Mouse (Mus musculus) brain, embryonic 14.5 days (tissue): Measurements from ENCODE around the gene Gm17606. TPM values are rescaled to one million over a fixed set of nuclear protein-coding genes. Genes with fewer than 3 reads are reported as not detected.
A peak's percentile ranks its signal among the peaks of the same experiment; 100 is the strongest.

Experiments
- DNase-seq: peaks from one replicate; pipeline ENCODE4 v3.0.0-alpha.2; 2011; ENCODE audit warnings: low read depth
- CTCF ChIP-seq: fragments of 200-500 bp; IDR thresholded peaks from 2 replicates; pipeline ENCODE4 v1.5.1; 2012; ENCODE audit warnings: inconsistent platforms, mild to moderate bottlenecking, moderate library complexity, borderline replicate concordance; ENCODE audit not compliant: insufficient read depth, insufficient read length; ENCODE audit errors: extremely low read depth
- POLR2A ChIP-seq: fragments of 200-500 bp; IDR thresholded peaks from 2 replicates; pipeline ENCODE4 v1.6.1; 2012; ENCODE audit warnings: mild to moderate bottlenecking, inconsistent platforms, borderline replicate concordance; ENCODE audit not compliant: poor library complexity, insufficient read depth, insufficient read length, severe bottlenecking; ENCODE audit errors: extremely low read depth
- polyA plus RNA-seq: library from polyadenylated mRNA; depleted of rRNA; stranded (reverse); fragments of >200 nt; gene quantifications from 2 replicates; pipeline ENCODE4 v1.2.3, GENCODE M21; 2012; rRNA removed

Gm17606 gene
- not detected in 2 replicates for polyA plus RNA-seq

DNA sequence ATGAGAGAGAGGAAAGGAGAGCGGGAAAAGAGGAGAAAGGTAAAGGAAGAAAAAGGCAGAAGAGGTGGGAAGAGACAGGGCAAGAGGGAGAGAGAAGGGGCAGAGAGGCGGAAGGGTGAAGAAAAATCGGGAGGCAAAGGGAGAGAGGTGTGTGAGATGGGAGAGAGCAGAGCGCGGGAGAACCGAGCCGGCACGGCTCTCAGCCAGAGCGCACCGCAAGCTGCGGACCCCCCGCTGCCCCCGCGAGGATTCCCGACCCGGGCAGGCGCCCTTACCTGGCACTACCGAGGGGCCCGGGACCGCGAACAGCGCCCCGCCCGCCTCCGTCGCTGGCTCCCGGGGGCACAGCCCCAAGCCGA lies at the start of gene Gm17606:
TSS of gene Gm17606 (plus strand) at position 7 of the 359 bp plus-strand sequence.
- DNase-seq: no peak
- no peak for TF ChIP-seq CTCF
- TF ChIP-seq POLR2A: no peak

- no peak for DNase-seq
- TF ChIP-seq POLR2A (no peak), CTCF (no peak)
These were observed 49.7 kb upstream of the Gm17606 start for GRCm38 (mm10) chr14:54591056-54591455.

- TF ChIP-seq CTCF: no peak
- no peak for TF ChIP-seq POLR2A
- DNase-seq: peak; percentile 17
These were observed 48.3 kb upstream of the Gm17606 start for GRCm38 (mm10) chr14:54592319-54592934.

DNA sequence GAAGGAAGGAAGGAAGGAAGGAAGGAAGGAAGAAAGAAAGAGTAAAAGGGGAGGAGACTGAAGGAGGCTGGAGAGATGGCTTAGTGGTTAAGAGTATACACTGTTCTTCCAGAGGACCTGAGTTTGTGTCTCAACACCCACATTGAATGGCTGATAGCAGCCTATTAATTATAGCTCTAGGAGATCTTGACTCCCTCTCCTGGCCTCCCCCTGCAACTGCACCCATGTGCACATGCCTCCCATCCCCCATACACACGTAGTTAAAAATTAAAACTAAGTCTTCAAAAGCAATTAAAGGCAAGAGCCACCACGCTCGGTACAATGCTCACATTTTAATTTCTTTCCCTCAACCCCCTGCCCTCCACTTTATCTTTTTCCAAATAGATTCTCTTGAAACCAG lies 46.7 kb upstream of the Gm17606 start:
- no peak for DNase-seq
- TF ChIP-seq POLR2A (no peak), CTCF (peak; percentile 34; the same call in 1 of the 2 replicates)

DNA sequence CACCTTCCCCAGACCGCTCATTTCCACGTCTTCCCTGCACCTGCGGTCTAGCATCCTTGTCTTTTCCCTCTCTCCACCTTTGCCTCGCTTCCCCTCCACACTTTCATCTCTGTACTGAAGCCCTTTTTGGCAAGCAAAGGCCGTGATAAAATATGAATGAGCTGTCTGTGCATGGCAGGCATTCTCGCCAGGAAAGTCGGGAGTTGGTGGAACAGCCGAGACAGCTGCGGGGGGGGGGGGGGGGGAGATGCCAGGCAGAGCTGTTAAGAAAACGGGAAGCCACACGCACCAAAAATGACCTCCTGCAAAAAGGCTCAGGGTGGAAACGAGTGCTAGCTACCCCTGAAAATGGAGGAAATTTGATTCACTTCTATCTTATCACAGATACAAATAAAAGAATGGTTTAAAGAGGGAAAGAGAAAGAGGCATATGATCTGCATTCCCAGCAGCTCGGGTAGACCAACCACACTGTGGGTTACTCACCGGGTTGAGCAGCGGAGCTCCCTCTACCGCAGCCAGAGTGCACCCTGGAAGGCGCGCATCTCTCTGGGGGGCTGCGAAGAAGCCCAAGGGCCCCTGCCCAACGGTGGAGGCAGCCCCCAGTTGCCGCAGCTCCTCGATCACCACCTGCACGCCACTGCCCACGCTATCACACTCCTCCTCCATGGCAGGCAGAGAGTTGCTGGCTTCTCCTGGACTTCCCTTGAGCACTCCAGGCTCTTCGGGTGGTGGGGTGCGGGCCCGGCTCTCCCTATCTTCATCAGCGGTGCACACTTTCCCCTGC lies 45.9 kb upstream of the Gm17606 start:
- DNase-seq: peak; percentile 53
- TF ChIP-seq POLR2A (no peak), CTCF (no peak)

DNA sequence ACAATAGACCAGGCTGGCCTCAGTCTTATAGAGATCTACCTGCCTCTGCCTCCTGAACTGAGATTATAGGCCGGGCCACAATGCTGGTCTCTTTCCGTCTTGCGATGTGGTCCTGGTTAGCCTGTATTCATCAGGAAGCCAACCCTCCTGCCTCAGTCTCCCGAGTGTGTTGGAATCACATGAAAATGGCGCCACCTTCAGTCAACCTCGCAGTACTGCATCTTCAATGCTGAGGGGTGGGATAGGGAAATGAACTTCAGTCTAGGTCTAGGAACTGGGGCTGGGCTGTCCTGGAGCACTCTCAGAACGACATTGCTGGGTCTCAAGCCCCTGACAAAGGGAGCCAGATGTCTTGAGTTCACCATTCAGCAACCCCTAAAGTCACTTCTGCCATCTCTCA lies 43.7 kb upstream of the Gm17606 start:
- DNase-seq: no peak
- peak; percentile 49; the same call in 1 of the 2 replicates for TF ChIP-seq CTCF
- TF ChIP-seq POLR2A: no peak

DNA sequence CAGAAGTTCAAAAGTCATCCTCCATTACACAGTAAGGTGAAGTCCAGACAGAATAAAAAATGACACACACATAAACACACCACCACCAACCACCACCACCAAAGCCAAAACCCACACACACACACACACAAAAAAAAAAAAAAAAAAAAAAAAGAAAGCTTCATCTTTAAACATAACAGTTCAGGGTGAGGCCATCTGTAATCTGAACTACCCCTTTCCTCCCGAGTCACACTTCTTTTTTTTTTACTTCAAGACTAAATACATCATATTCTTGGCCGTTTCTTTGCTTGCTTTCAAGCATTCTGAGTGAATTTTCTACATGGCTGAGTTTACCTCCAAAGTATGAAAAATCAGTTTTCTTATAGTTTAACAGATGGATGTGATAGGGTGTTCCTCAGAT lies 39.2 kb upstream of the Gm17606 start:
- no peak for DNase-seq
- TF ChIP-seq POLR2A (no peak), CTCF (no peak)

- TF ChIP-seq POLR2A (no peak), CTCF (no peak)
- DNase-seq: no peak
These were observed 38.1 kb upstream of the Gm17606 start for GRCm38 (mm10) chr14:54602613-54603012.

GRCm38 (mm10) chr14:54603038-54603654 lies 37.6 kb upstream of the Gm17606 start:
- DNase-seq: peak; percentile 99
- TF ChIP-seq POLR2A (peak; percentile 97), CTCF (no peak)

DNA sequence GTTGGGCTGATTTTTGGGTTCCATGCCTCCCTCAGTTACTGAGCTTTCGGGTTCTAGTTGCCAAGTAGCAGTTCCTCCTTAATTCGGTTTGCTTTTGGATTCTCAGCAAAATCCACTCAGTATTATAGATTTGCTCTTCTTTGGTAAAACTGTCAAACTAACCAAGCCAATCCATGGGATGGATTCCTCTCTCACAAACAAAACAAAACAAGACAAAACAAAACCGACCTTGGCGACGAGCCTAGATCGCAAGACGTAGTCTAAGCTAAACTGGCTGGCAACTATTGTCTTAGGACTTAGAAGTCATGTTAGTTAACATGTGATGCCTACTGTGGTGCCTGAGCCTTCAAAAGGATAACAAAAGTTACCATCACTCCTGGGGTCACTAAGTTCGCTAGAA lies 37.1 kb upstream of the Gm17606 start:
- TF ChIP-seq CTCF (no peak), POLR2A (no peak)
- DNase-seq: no peak

DNA sequence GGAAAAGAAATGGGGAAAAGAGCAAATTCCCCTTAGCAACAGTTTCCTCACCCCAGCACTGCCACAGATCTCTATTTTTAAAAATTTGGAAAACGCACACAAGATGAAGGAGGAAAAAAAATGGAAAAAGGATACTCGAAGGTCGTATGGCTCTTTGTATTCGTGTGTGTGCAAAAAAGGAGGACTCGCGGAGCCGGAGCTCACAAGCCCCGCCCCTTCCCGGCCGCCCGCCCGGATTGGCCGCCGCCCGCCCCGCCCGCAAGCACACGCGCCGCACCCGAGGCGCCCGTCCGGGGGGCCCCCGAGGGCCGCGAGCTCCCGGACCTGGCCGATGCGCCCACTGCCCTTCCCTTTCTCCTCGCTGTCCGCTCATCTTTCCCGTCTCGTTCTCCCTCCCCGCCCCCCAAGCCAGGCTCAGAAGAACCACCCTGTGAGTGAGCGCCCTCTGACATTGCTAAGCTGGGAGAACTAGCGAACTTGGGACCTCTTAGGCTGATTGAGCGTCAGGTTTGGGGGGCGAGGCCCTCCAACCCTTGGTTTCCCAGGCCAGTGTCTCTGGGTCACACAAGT lies 34.9 kb upstream of the Gm17606 start, which contains the start of gene 4931414P19Rik:
TSS of gene 4931414P19Rik (minus strand) at position 242 of the 570 bp plus-strand sequence.
- DNase-seq: peak; percentile 93
- TF ChIP-seq POLR2A (0 out of 2 replicates have a peak, but pooled peaks have one; percentile 34), CTCF (no peak)

DNA sequence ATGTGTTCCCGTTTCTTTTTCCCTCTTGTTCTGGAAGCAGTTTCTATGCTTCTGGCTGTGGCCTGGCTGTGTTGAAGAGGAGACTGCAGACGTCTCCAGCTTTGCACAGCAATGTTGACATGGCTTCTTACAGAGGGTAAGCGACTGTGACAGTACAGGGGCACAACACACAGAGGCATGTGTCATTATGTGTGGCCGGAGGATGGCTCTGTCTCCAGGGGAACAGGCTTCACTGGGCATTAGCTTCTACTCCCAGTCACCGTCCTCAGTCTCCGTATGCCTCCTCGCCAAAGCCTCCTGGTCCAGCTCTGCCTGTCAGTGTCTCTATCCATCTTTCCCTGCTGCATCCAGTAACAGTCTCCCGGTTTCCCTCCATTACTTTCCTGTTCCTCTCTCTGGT lies 33.5 kb upstream of the Gm17606 start:
- DNase-seq: no peak
- no peak for TF ChIP-seq POLR2A
- no peak for TF ChIP-seq CTCF

GRCm38 (mm10) chr14:54609245-54609644 lies 31.5 kb upstream of the Gm17606 start:
- TF ChIP-seq POLR2A: no peak
- TF ChIP-seq CTCF: no peak
- no peak for DNase-seq
